Comparison of ENCODE assay signal across 9 mouse cellular contexts in the genomic region with DNA sequence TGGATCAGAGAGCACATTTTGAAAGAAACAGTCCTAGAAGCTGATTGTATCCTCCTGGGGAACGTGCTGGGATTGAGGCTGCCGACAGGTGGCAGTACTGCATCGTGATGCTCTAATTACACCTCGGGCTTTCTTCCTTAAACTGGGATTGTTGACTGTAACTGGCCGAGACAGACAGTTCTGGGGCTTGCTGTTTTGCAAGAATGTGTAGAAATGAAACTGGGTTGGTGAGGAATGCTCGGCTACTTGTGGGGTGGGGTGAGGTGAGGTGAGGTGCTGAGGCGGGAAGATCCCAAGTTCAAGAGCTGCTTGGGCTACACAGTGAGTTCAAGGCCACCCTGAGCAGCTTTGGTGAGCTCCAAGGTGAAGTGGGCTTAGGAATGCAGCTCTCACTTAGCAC. TPM values are rescaled to one million over a fixed set of nuclear protein-coding genes. Genes with fewer than 3 reads are reported as not detected.
DNase-seq lines count a peak whose midpoint lies in the region; ATAC-seq and TF ChIP-seq lines count a peak whose summit lies in the region.
"Had no signal": no experiment of that assay in that cellular context is flagged by ENCODE, and none has a peak within 500 bp of the region (broad histone marks: within the 10 kb centered on the region; RNA-seq: fewer than 3 reads in every experiment).

No protein-coding gene starts in this region.

- H3K9ac ChIP-seq in embryonic facial prominence, embryonic 15.5 days, result no peak overlapping the region
- H3K9ac ChIP-seq in heart, embryonic 15.5 days, result no peak overlapping the region
- H3K9ac ChIP-seq in liver, embryonic 14.5 days (replicated peaks), result no peak overlapping the region
- H3K9ac ChIP-seq in neural tube, embryonic 13.5 days, result no peak overlapping the region
- H3K9ac ChIP-seq: liver, embryonic 15.5 days had no signal

- peak; percentile 59 for ATAC-seq in CD4-positive, CD25-positive, alpha-beta regulatory T cell, adult 4 months
- ATAC-seq in embryonic facial prominence, embryonic 15.5 days (ENCODE audit: insufficient number of reproducible peaks, low FRiP score, low TSS enrichment, low read depth), result peak; percentile 64; the same call in 1 of the 2 replicates
- peak; percentile 28; the same call in 1 of the 2 replicates for ATAC-seq in heart, embryonic 15.5 days (replicated peaks; ENCODE audit: insufficient number of reproducible peaks, insufficient read depth, low FRiP score, low read depth)
- ATAC-seq in liver, embryonic 14.5 days (ENCODE audit: insufficient read depth), result 0 out of 2 replicates have a peak, but pooled peaks have one; percentile 23
- ATAC-seq in neural tube, embryonic 13.5 days (ENCODE audit: low read depth), result peak; percentile 69; the same call in 1 of the 2 replicates

- 2% methylated on average over 7 of the region's 7 CpGs for WGBS in embryonic facial prominence, embryonic 15.5 days
- 2% methylated on average over 7 of the region's 7 CpGs for WGBS in heart, embryonic 15.5 days
- WGBS in liver, embryonic 14.5 days (ENCODE audit: insufficient replicate concordance), result 2% methylated on average over 7 of the region's 7 CpGs
- WGBS in neural tube, embryonic 13.5 days, result 8% methylated on average over 7 of the region's 7 CpGs

- H3K4me2 ChIP-seq in embryonic facial prominence, embryonic 15.5 days (replicated peaks), result 0 out of 2 replicates have a peak overlapping the region, but pooled peaks have one; percentile 0
- no peak overlapping the region for H3K4me2 ChIP-seq in heart, embryonic 15.5 days
- H3K4me2 ChIP-seq in liver, embryonic 14.5 days (ENCODE audit: low read depth), result no peak overlapping the region
- no peak overlapping the region for H3K4me2 ChIP-seq in neural tube, embryonic 13.5 days
- H3K4me2 ChIP-seq: liver, embryonic 15.5 days had no signal

- H3K4me1 ChIP-seq in bone marrow macrophage, adult 2 months (ENCODE audit: control insufficient read depth, insufficient read depth, low read length), result peaks cover 3% of the 10 kb centered on the region
- H3K4me1 ChIP-seq in embryonic facial prominence, embryonic 15.5 days, result peaks cover 39% of the 10 kb centered on the region
- peaks cover 14% of the 10 kb centered on the region; the same call in 1 of the 2 replicates for H3K4me1 ChIP-seq in heart, embryonic 15.5 days (replicated peaks)
- H3K4me1 ChIP-seq in liver, embryonic 14.5 days (replicated peaks; ENCODE audit: control insufficient read depth in 2 of 2, insufficient read depth in 2 of 2, low read length in 1 of 2), result peaks cover 0 to 24% of the 10 kb centered on the region in 2 experiments; a peak in 2 of 4 replicates
- peaks cover 12% of the 10 kb centered on the region for H3K4me1 ChIP-seq in neural tube, embryonic 13.5 days (replicated peaks)
- H3K4me1 ChIP-seq in testis, adult 2 months (ENCODE audit: control insufficient read depth, insufficient read depth, low read length), result no peaks in the 10 kb centered on the region

- no peak overlapping the region for H3K27ac ChIP-seq in bone marrow macrophage, adult 2 months (ENCODE audit: insufficient read depth, low read depth, low read length)
- peak overlapping the region; percentile 71 for H3K27ac ChIP-seq in embryonic facial prominence, embryonic 15.5 days (replicated peaks)
- no peak overlapping the region for H3K27ac ChIP-seq in heart, embryonic 15.5 days
- H3K27ac ChIP-seq in liver, embryonic 14.5 days, result no peak overlapping the region
- no peak overlapping the region for H3K27ac ChIP-seq in neural tube, embryonic 13.5 days (replicated peaks)
- H3K27ac ChIP-seq in testis, adult 2 months (ENCODE audit: control insufficient read depth, insufficient read depth, low read depth, low read length), result no peak overlapping the region
- H3K27ac ChIP-seq: liver, embryonic 15.5 days had no signal

- no peak for TF ChIP-seq EP300 in liver, embryonic 14.5 days (IDR thresholded peaks at IDR 0.05; ENCODE audit: low read depth)

- TF ChIP-seq POLR2A in bone marrow macrophage, adult 2 months (IDR thresholded peaks at IDR 0.05; ENCODE audit: borderline replicate concordance, low read depth, low read length), result no peak
- TF ChIP-seq POLR2A in testis, adult 2 months (IDR thresholded peaks at IDR 0.05; ENCODE audit: control insufficient read depth, low read depth, low read length), result no peak

- H3K4me3 ChIP-seq in bone marrow macrophage, adult 2 months (ENCODE audit: insufficient read depth, low read length), result no peak overlapping the region
- no peak overlapping the region for H3K4me3 ChIP-seq in embryonic facial prominence, embryonic 15.5 days (replicated peaks)
- no peak overlapping the region for H3K4me3 ChIP-seq in heart, embryonic 15.5 days
- no peak overlapping the region for H3K4me3 ChIP-seq in liver, embryonic 14.5 days (ENCODE audit: insufficient read depth in 1 of 2, low read depth in 2 of 2, low read length in 2 of 2)
- no peak overlapping the region for H3K4me3 ChIP-seq in neural tube, embryonic 13.5 days
- no peak overlapping the region for H3K4me3 ChIP-seq in testis, adult 2 months (ENCODE audit: control insufficient read depth, low read depth, low read length)
- H3K4me3 ChIP-seq: liver, embryonic 15.5 days had no signal

- peak; percentile 77 to 82 for DNase-seq in kidney, postnatal 25 days
- peak; percentile 39 to 54 (median 41) for DNase-seq in liver, embryonic 14.5 days (ENCODE audit: low read depth in 3 of 3, low spot score in 3 of 3)

- H3K9me3 ChIP-seq in embryonic facial prominence, embryonic 15.5 days (replicated peaks), result no peaks in the 10 kb centered on the region
- H3K9me3 ChIP-seq in heart, embryonic 15.5 days (replicated peaks), result no peaks in the 10 kb centered on the region
- no peaks in the 10 kb centered on the region for H3K9me3 ChIP-seq in liver, embryonic 14.5 days (ENCODE audit: control insufficient read depth, low read length)
- H3K9me3 ChIP-seq in neural tube, embryonic 13.5 days, result no peaks in the 10 kb centered on the region
- H3K9me3 ChIP-seq: liver, embryonic 15.5 days had no signal

- H3K36me3 ChIP-seq in embryonic facial prominence, embryonic 15.5 days, result no peaks in the 10 kb centered on the region
- H3K36me3 ChIP-seq in heart, embryonic 15.5 days, result no peaks in the 10 kb centered on the region
- H3K36me3 ChIP-seq in liver, embryonic 14.5 days (replicated peaks; ENCODE audit: control insufficient read depth, insufficient read depth, low read depth), result no peaks in the 10 kb centered on the region
- H3K36me3 ChIP-seq in neural tube, embryonic 13.5 days, result no peaks in the 10 kb centered on the region
- no peaks in the 10 kb centered on the region for H3K36me3 ChIP-seq in testis, adult 2 months (ENCODE audit: control insufficient read depth, insufficient read depth, low read length)
- H3K36me3 ChIP-seq: liver, embryonic 15.5 days had no signal

- TF ChIP-seq CTCF in bone marrow macrophage, adult 2 months (IDR thresholded peaks at IDR 0.05; ENCODE audit: low read depth, low read length), result peak; percentile 57
- peak; percentile 90 for TF ChIP-seq CTCF in liver, embryonic 14.5 days (IDR thresholded peaks at IDR 0.05; ENCODE audit: low read depth)
- peak; percentile 56; the same call in 1 of the 2 replicates for TF ChIP-seq CTCF in testis, adult 2 months (IDR thresholded peaks at IDR 0.05; ENCODE audit: control insufficient read depth, insufficient read depth, insufficient replicate concordance, low read depth, low read length)

- no peaks in the 10 kb centered on the region for H3K27me3 ChIP-seq in embryonic facial prominence, embryonic 15.5 days
- no peaks in the 10 kb centered on the region for H3K27me3 ChIP-seq in heart, embryonic 15.5 days
- no peaks in the 10 kb centered on the region for H3K27me3 ChIP-seq in liver, embryonic 14.5 days (ENCODE audit: control insufficient read depth, insufficient read depth, low read length)
- no peaks in the 10 kb centered on the region for H3K27me3 ChIP-seq in neural tube, embryonic 13.5 days
- no peaks in the 10 kb centered on the region for H3K27me3 ChIP-seq in testis, adult 2 months (ENCODE audit: control insufficient read depth, insufficient read depth, low read length)
- H3K27me3 ChIP-seq: liver, embryonic 15.5 days had no signal

RNA-seq across cellular contexts. Expression of gene Haao, which starts 55.7 kb away (rescaled TPM):
- 1 to 10 TPM; 1.1 to 5.0 TPM for polyA plus RNA-seq in CD4-positive, CD25-positive, alpha-beta regulatory T cell, adult 4 months (2017; shearing (Covaris generic))
- polyA plus RNA-seq in bone marrow macrophage, adult 2 months (2012; ENCODE audit: insufficient read depth, insufficient read length, missing spikeins), result 0.79 and 1.6 TPM in 2 replicates
- polyA plus RNA-seq in embryonic facial prominence, embryonic 15.5 days (2015; fragmentation: Nextera tagmentation; extraction: Ambion mirVana), result 1.1 and 1.6 TPM in 2 replicates
- 0.25 and 2.0 TPM in 2 replicates for polyA plus RNA-seq in heart, embryonic 15.5 days (2015; fragmentation: Nextera tagmentation; extraction: Ambion mirVana)
- 14.2 and 19.6 TPM in 2 replicates for polyA plus RNA-seq in liver, embryonic 14.5 days (2012; rRNA removed)
- 30.5 and 33.3 TPM in 2 replicates for polyA plus RNA-seq in liver, embryonic 14.5 days (2014; fragmentation: Nextera tagmentation; extraction: Ambion mirVana)
- not detected in 2 replicates for polyA plus RNA-seq in neural tube, embryonic 13.5 days (2015; fragmentation: Nextera tagmentation; extraction: Ambion mirVana)
- 0.18 and 0.19 TPM in 2 replicates for polyA plus RNA-seq in testis, adult 2 months (2012; rRNA removed)
